8 mouse cellular contexts compared by ENCODE assay signal in the genomic region with DNA sequence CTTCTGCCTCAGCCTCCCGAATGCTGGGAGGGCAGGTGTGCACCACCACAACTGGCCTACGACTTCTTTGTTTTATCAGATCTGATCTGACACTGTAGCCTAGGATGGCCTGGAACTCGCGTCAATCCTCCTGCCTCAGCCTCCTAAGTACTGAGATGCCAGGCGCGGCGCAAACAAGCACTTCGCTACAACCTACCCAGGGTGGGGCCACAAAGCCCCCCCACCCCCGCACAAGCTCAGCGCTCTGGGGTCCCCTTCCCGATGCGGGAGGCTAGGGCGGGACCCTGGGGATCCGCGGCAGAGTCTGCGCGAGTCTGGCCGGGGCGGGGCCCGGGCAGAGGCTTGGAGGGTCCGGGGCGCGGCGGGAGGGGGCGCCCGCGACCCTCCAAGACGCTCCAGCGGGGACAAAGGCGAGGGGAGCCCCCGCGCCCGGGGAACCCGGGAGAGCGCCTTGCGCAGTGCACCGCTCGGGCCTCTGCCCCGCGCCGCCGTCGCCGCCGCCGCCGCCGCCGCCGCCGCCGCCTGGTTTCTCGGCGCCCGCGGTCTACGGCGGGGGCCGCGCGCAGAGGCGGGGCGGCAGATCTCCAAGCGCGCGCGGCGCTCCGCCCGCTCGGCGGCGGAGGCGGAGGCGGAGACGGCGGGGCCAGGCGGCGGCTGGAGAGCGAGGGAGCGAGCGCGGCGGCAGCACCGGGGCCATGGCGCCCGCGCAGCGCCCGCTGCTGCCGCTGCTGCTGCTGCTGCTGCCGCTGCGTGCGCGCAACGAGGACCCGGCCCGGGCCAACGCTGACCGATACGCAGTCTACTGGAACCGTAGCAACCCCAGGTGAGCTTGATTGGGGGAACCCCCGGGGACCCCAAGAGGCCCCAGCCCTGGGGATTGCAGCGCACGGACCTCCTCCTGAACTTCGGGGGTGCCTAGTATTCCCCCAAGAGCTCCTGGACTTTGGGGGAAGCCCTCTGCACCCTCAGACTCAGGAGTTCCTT. TPM values are rescaled to one million over a fixed set of nuclear protein-coding genes. Genes with fewer than 3 reads are reported as not detected.
DNase-seq lines count a peak whose midpoint lies in the region; ATAC-seq and TF ChIP-seq lines count a peak whose summit lies in the region.

Efna2 (plus strand) TSS at position 415 of the 984 bp plus-strand sequence.

- TF ChIP-seq CTCF in lung, embryonic 14.5 days (IDR thresholded peaks at IDR 0.05; ENCODE audit: low read depth), result no peak
- TF ChIP-seq CTCF in stomach, postnatal 0 days (IDR thresholded peaks at IDR 0.05; ENCODE audit: low read depth), result no peak

- TF ChIP-seq EP300 in stomach, postnatal 0 days (optimal IDR thresholded peaks at IDR 0.05), result no peak

- ATAC-seq in lung, embryonic 14.5 days (ENCODE audit: insufficient read depth), result peak; percentile 72
- ATAC-seq in embryonic facial prominence, embryonic 11.5 days (replicated peaks; ENCODE audit: insufficient number of reproducible peaks, low FRiP score, low TSS enrichment, low read depth), result peak; percentile 46
- ATAC-seq in hindbrain, embryonic 14.5 days (ENCODE audit: low FRiP score), result peak; percentile 68
- 0 out of 2 replicates have a peak, but pooled peaks have one; percentile 7 for ATAC-seq in liver, embryonic 16.5 days (ENCODE audit: low read depth)
- ATAC-seq in stomach, postnatal 0 days (ENCODE audit: low FRiP score, low TSS enrichment), result peak; percentile 8; the same call in 1 of the 2 replicates

- no peaks in the 10 kb centered on the region for H3K9me3 ChIP-seq in lung, embryonic 14.5 days (ENCODE audit: low read depth, low read length)
- no peaks in the 10 kb centered on the region for H3K9me3 ChIP-seq in embryonic facial prominence, embryonic 11.5 days (replicated peaks; ENCODE audit: control insufficient read depth, low read length)
- no peaks in the 10 kb centered on the region for H3K9me3 ChIP-seq in hindbrain, embryonic 14.5 days (ENCODE audit: control insufficient read depth, low read length)
- H3K9me3 ChIP-seq in liver, embryonic 16.5 days (replicated peaks; ENCODE audit: control insufficient read depth, low read length), result no peaks in the 10 kb centered on the region
- no peaks in the 10 kb centered on the region for H3K9me3 ChIP-seq in stomach, postnatal 0 days (ENCODE audit: control insufficient read depth, low read length)

- DNase-seq in lung, embryonic 14.5 days, result peak; percentile 79
- no peak for DNase-seq in lung, postnatal 25 days (ENCODE audit: low spot score)
- DNase-seq in adrenal gland, adult 2 months, result peak; percentile 78
- peak; percentile 87 for DNase-seq in embryonic facial prominence, embryonic 11.5 days (ENCODE audit: low spot score)
- peak; percentile 68 for DNase-seq in hindbrain, embryonic 14.5 days (ENCODE audit: low spot score)
- peak; percentile 57 for DNase-seq in stomach, postnatal 0 days (ENCODE audit: low spot score)
- no peak for DNase-seq in yolk sac, embryonic 10.5 days (ENCODE audit: low spot score)

- peak within 1 kb of the TSS; percentile 54; the same call in 1 of the 2 replicates for H3K27ac ChIP-seq in lung, embryonic 14.5 days (ENCODE audit: low read depth)
- H3K27ac ChIP-seq in embryonic facial prominence, embryonic 11.5 days (replicated peaks; ENCODE audit: low read depth, low read length), result peak within 1 kb of the TSS; percentile 17
- peak within 1 kb of the TSS; percentile 79 for H3K27ac ChIP-seq in hindbrain, embryonic 14.5 days
- no peak within 1 kb of the TSS for H3K27ac ChIP-seq in liver, embryonic 16.5 days (ENCODE audit: low read length)
- H3K27ac ChIP-seq in stomach, postnatal 0 days (replicated peaks), result peak within 1 kb of the TSS; percentile 35; the same call in 1 of the 2 replicates

- H3K4me1 ChIP-seq in lung, embryonic 14.5 days (ENCODE audit: insufficient read depth), result no peaks in the 10 kb centered on the region; the same call in none of the 2 replicates
- H3K4me1 ChIP-seq in embryonic facial prominence, embryonic 11.5 days (ENCODE audit: control insufficient read depth, insufficient read depth, low read length), result peaks cover 2% of the 10 kb centered on the region; the same call in 1 of the 2 replicates
- peaks cover 22% of the 10 kb centered on the region for H3K4me1 ChIP-seq in hindbrain, embryonic 14.5 days (replicated peaks; ENCODE audit: control insufficient read depth, insufficient read depth, low read length)
- peaks cover 13% of the 10 kb centered on the region for H3K4me1 ChIP-seq in liver, embryonic 16.5 days (ENCODE audit: control insufficient read depth, low read depth, low read length)
- no peaks in the 10 kb centered on the region; the same call in 1 of the 2 replicates for H3K4me1 ChIP-seq in stomach, postnatal 0 days (replicated peaks; ENCODE audit: control insufficient read depth, insufficient read depth)

- 0 out of 2 replicates have a peak, but pooled peaks cover 2% of the 10 kb centered on the region for H3K36me3 ChIP-seq in lung, embryonic 14.5 days (ENCODE audit: insufficient read depth)
- H3K36me3 ChIP-seq in embryonic facial prominence, embryonic 11.5 days (replicated peaks; ENCODE audit: control insufficient read depth, insufficient read depth, low read depth, low read length), result no peaks in the 10 kb centered on the region; the same call in 1 of the 2 replicates
- H3K36me3 ChIP-seq in hindbrain, embryonic 14.5 days (replicated peaks; ENCODE audit: control insufficient read depth, insufficient read depth), result 0 out of 2 replicates have a peak, but pooled peaks cover 4% of the 10 kb centered on the region
- H3K36me3 ChIP-seq in liver, embryonic 16.5 days (ENCODE audit: control insufficient read depth, insufficient read depth), result no peaks in the 10 kb centered on the region
- H3K36me3 ChIP-seq in stomach, postnatal 0 days (ENCODE audit: control insufficient read depth, insufficient read depth, low read length), result no peaks in the 10 kb centered on the region

- H3K4me3 ChIP-seq in lung, embryonic 14.5 days (ENCODE audit: low read depth, low read length), result peak within 1 kb of the TSS; percentile 75
- H3K4me3 ChIP-seq in embryonic facial prominence, embryonic 11.5 days (ENCODE audit: low read depth, low read length), result peak within 1 kb of the TSS; percentile 94
- H3K4me3 ChIP-seq in hindbrain, embryonic 14.5 days (replicated peaks; ENCODE audit: low read length), result peak within 1 kb of the TSS; percentile 90
- peak within 1 kb of the TSS; percentile 54 for H3K4me3 ChIP-seq in liver, embryonic 16.5 days (ENCODE audit: low read depth, low read length)
- H3K4me3 ChIP-seq in stomach, postnatal 0 days (ENCODE audit: low read depth, low read length), result peak within 1 kb of the TSS; percentile 62

- no peaks in the 10 kb centered on the region for H3K27me3 ChIP-seq in lung, embryonic 14.5 days (ENCODE audit: insufficient read depth, low read length)
- no peaks in the 10 kb centered on the region for H3K27me3 ChIP-seq in embryonic facial prominence, embryonic 11.5 days (ENCODE audit: control insufficient read depth, insufficient read depth, low read length)
- no peaks in the 10 kb centered on the region for H3K27me3 ChIP-seq in hindbrain, embryonic 14.5 days (ENCODE audit: control insufficient read depth, insufficient read depth, low read length)
- peaks cover 36% of the 10 kb centered on the region for H3K27me3 ChIP-seq in liver, embryonic 16.5 days (ENCODE audit: control insufficient read depth, insufficient read depth, low read depth, low read length)
- H3K27me3 ChIP-seq in stomach, postnatal 0 days (ENCODE audit: control insufficient read depth, insufficient read depth, low read length), result no peaks in the 10 kb centered on the region

- H3K4me2 ChIP-seq in lung, embryonic 14.5 days, result peak within 1 kb of the TSS; percentile 77
- peak within 1 kb of the TSS; percentile 53 for H3K4me2 ChIP-seq in embryonic facial prominence, embryonic 11.5 days (ENCODE audit: low read depth, low read length)
- H3K4me2 ChIP-seq in hindbrain, embryonic 14.5 days (replicated peaks), result peak within 1 kb of the TSS; percentile 80
- peak within 1 kb of the TSS; percentile 66 for H3K4me2 ChIP-seq in liver, embryonic 16.5 days (ENCODE audit: low read depth, low read length)
- H3K4me2 ChIP-seq in stomach, postnatal 0 days (replicated peaks; ENCODE audit: low read depth), result peak within 1 kb of the TSS; percentile 69

- peak within 1 kb of the TSS; percentile 93 for H3K9ac ChIP-seq in lung, embryonic 14.5 days
- peak within 1 kb of the TSS; percentile 96 for H3K9ac ChIP-seq in embryonic facial prominence, embryonic 11.5 days (replicated peaks; ENCODE audit: low read length)
- H3K9ac ChIP-seq in hindbrain, embryonic 14.5 days, result peak within 1 kb of the TSS; percentile 97
- peak within 1 kb of the TSS; percentile 38; the same call in 1 of the 2 replicates for H3K9ac ChIP-seq in liver, embryonic 16.5 days (ENCODE audit: low read depth, low read length)
- peak within 1 kb of the TSS; percentile 71 for H3K9ac ChIP-seq in stomach, postnatal 0 days (ENCODE audit: low read length)

- 1% methylated on average over 81 of the region's 106 CpGs for WGBS in lung, embryonic 14.5 days
- 2% methylated on average over 72 of the region's 106 CpGs for WGBS in embryonic facial prominence, embryonic 11.5 days
- 2% methylated on average over 68 of the region's 106 CpGs for WGBS in hindbrain, embryonic 14.5 days
- WGBS in liver, embryonic 16.5 days (ENCODE audit: insufficient replicate concordance), result 2% methylated on average over 75 of the region's 106 CpGs
- WGBS in stomach, postnatal 0 days, result 3% methylated on average over 66 of the region's 106 CpGs

RNA-seq across cellular contexts. Expression of gene Efna2, which starts in this region (rescaled TPM):
- polyA plus RNA-seq in lung, embryonic 14.5 days (2014; fragmentation: Nextera tagmentation; extraction: Ambion mirVana), result 19.6 and 22.7 TPM in 2 replicates
- 1 to 10 TPM; 1.8 to 5.2 TPM for total RNA-seq in adrenal gland, adult 2 months (2021)
- 10.2 and 15.6 TPM in 2 replicates for polyA plus RNA-seq in adrenal gland, adult 2 months (2012; rRNA removed)
- 34.6 and 42.3 TPM in 2 replicates for polyA plus RNA-seq in embryonic facial prominence, embryonic 11.5 days (2014; fragmentation: Nextera tagmentation; extraction: Ambion mirVana)
- polyA plus RNA-seq in hindbrain, embryonic 14.5 days (2014; fragmentation: Nextera tagmentation; extraction: Ambion mirVana), result 25.9 and 26.2 TPM in 2 replicates
- 0.47 and 0.53 TPM in 2 replicates for polyA plus RNA-seq in liver, embryonic 16.5 days (2015; fragmentation: Nextera tagmentation; extraction: Ambion mirVana)
- 6.5 and 7.2 TPM in 2 replicates for polyA plus RNA-seq in stomach, postnatal 0 days (2015; fragmentation: Nextera tagmentation; extraction: Ambion mirVana)

Comparison
In these comparisons a context has a peak if more than half of its experiments do, and no peak if none do; other contexts are left out.
1. DNase-seq: peak in lung, embryonic 14.5 days (single experiment), adrenal gland, adult 2 months (single experiment), embryonic facial prominence, embryonic 11.5 days (single experiment), hindbrain, embryonic 14.5 days (single experiment) and stomach, postnatal 0 days (single experiment); none in lung, postnatal 25 days (single experiment) and yolk sac, embryonic 10.5 days (single experiment).
2. Peak in ATAC-seq, H3K4me3 ChIP-seq, H3K9ac ChIP-seq and H3K4me2 ChIP-seq in liver, embryonic 16.5 days; RNA of the gene not detected or under 1 TPM.
3. ATAC-seq: peak in every context shown above with its lines; median percentile 72 in lung, embryonic 14.5 days; 68 in hindbrain, embryonic 14.5 days; 46 in embryonic facial prominence, embryonic 11.5 days; 8 in stomach, postnatal 0 days; 7 in liver, embryonic 16.5 days.
4. H3K9ac ChIP-seq: peak in every context shown above with its lines; median percentile 97 in hindbrain, embryonic 14.5 days; 96 in embryonic facial prominence, embryonic 11.5 days; 93 in lung, embryonic 14.5 days; 71 in stomach, postnatal 0 days; 38 in liver, embryonic 16.5 days.
5. Peak in every context shown above with its lines, with median percentiles within 50 percentile points of each other: H3K4me2 ChIP-seq and H3K4me3 ChIP-seq.